Mouse (Mus musculus): Measurements from ENCODE around the gene Ndufaf4.
"Not testable (repeated sequence)": the region's sequence is repeated elsewhere in the genome, so short reads cannot be mapped to it uniquely, and the experiment has no call there.

The Ndufaf4 gene

GRCm38 (mm10) chr4:24897851-24898515, at the start of gene Ndufaf4:
TSS of gene Ndufaf4 (plus strand) at chr4:24898083.
- peak; percentile 97 for DNase-seq (ENCODE audit: low spot score)

GRCm38 (mm10) chr4:24850401-24851325, 47.2 kb upstream of the Ndufaf4 start, which contains the start of gene Klhl32:
TSS of gene Klhl32 (minus strand) at chr4:24851124.
- peak; percentile 12 for DNase-seq (ENCODE audit: low spot score)

DNA sequence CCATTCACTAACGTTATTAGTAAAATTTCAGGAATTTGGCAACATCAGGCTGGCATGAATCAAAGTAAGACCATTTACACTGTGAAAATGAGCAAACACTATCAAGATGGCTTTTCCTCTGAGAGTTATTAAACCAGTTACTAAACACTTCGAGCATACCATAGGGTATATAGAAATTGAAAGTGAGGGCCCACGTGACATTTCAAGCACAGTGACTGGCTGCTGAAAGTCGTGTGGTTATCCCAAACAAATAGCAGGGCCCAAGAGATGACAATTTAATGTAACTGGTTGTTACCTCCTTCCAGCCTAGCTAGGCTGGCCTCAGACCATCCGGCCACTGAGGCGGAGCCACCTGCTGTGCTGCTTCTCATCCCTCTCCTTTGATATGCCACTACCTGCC, 32.2 kb upstream of the Ndufaf4 start:
- DNase-seq (ENCODE audit: low spot score) = no peak

GRCm38 (mm10) chr4:24869230-24869629, 28.7 kb upstream of the Ndufaf4 start:
- DNase-seq (ENCODE audit: low spot score) = no peak

- not testable (repeated sequence) for DNase-seq (ENCODE audit: low spot score)
Measured at GRCm38 (mm10) chr4:24889386-24889785, 8.5 kb upstream of the Ndufaf4 start.

- DNase-seq (ENCODE audit: low spot score) = not testable (repeated sequence)
Measured at GRCm38 (mm10) chr4:24892293-24892692, 5.6 kb upstream of the Ndufaf4 start.

GRCm38 (mm10) chr4:24894625-24895024, 3.3 kb upstream of the Ndufaf4 start:
- DNase-seq (ENCODE audit: low spot score) = no peak

- no peak for DNase-seq (ENCODE audit: low spot score)
Measured at GRCm38 (mm10) chr4:24896829-24897228, 1.1 kb upstream of the Ndufaf4 start.

DNA sequence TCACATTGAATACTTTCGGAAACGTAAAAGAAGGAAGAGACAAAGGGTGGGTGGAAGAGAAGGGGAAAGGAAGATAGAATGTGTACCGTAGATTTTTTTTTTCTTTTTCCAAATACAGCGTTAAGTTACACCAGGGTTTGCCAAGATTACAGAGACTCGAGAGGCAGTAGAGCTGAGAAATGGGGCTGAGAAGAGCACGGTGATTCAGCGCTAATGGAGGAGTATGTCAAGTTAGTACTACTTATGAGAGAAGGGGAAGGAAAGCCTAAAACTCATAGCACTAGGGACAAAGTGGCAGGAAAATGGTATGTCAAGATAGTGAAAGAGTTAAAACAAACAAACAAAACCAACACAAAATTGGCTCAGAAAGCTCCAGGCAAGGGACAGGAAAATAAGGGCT, 532 bp upstream of the Ndufaf4 start:
- DNase-seq (ENCODE audit: low spot score) = no peak

GRCm38 (mm10) chr4:24898636-24899035, 753 bp downstream of the Ndufaf4 start:
- DNase-seq (ENCODE audit: low spot score) = no peak

DNA sequence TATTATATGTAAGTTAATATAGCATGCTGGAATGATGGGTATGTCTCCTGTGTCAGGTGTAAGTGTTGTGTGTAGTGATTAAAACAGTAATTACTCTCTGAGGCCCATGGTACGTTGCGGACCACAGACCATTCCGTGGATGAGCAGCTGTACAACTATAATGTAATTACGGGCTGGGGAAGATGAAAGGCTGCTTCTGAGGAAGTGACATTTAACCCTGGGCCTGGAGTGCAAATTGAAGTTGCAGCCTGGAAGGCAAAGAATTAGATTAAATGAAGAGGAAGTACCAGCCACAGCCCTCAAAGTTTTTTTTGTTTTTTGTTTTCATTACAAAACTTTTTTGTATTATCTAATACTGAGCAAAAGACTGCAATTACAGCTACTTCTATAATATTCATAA, 1.3 kb downstream of the Ndufaf4 start:
- DNase-seq (ENCODE audit: low spot score) = no peak

- DNase-seq (ENCODE audit: low spot score) = no peak
Measured at GRCm38 (mm10) chr4:24907745-24908144, 9.9 kb downstream of the Ndufaf4 start.

- no peak for DNase-seq (ENCODE audit: low spot score)
Measured at GRCm38 (mm10) chr4:24915631-24916030, 17.7 kb downstream of the Ndufaf4 start.

- DNase-seq (ENCODE audit: low spot score) = no peak
Measured at GRCm38 (mm10) chr4:24920006-24920577, 22.2 kb downstream of the Ndufaf4 start.

DNA sequence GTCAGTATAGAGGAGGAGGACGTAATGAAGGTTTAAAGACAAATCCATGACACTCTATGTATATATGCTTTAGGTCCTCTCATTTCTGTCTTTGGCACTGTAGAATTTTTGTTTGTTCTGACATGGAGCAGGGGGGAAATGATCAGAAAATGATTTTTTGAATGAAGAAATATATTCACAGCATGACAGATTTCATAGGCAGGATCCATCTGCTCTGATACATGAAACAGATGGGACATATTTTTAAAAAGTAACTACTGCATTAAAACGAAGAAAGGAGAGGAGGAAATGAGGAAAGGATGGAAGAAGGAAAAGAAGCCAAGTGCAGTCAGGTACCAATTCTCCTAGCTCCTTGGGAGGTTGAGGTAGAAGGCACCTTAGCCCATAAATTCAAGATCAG, 26.8 kb downstream of the Ndufaf4 start:
- DNase-seq (ENCODE audit: low spot score) = no peak

- DNase-seq (ENCODE audit: low spot score) = no peak
Measured at GRCm38 (mm10) chr4:24928260-24928780, 30.4 kb downstream of the Ndufaf4 start.

DNA sequence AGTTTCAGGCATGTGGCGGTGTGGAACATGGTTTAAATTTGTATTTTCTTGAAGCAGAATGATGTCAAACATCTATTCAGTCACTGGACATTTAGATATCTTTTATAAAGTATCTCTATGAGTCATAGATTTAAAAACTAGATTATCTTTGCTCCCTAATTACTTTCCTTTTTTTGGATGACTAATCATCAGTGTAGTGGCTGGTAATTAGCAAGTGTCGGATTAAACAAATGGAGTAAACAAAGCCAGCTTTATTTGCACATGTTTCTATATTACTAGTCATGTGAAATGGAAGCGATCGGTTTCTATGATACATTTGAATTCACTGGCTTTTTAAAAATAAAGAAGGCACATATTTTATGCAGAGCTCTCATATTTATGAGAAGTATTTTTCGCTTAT, 31.0 kb downstream of the Ndufaf4 start:
- no peak for DNase-seq (ENCODE audit: low spot score)

GRCm38 (mm10) chr4:24942728-24943424, 45.0 kb downstream of the Ndufaf4 start:
- DNase-seq (ENCODE audit: low spot score) = no peak

All from urinary bladder, postnatal 10 days (tissue).